Mouse (Mus musculus): Measurements from ENCODE around the gene Tns2. TPM values are rescaled to one million over a fixed set of nuclear protein-coding genes. Genes with fewer than 3 reads are reported as not detected.

Tns2 gene
- polyA plus RNA-seq, 1 experiment from 2014 or later = 14.9 TPM

- 80% methylated on average over 8 of the region's 8 CpGs for WGBS
- no peaks in the 10 kb centered on the region for H3K9me3 ChIP-seq
- DNase-seq (ENCODE audit: low spot score) = no peak
- H3K36me3 ChIP-seq (replicated peaks) = peaks cover 68% of the 10 kb centered on the region
- H3K27me3 ChIP-seq (replicated peaks; ENCODE audit: low read depth, poor library complexity, severe bottlenecking) = peaks cover 15% of the 10 kb centered on the region
- H3K4me1 ChIP-seq = peaks cover 53% of the 10 kb centered on the region
- H3K4me3 ChIP-seq = no peak overlapping the region
- 0 out of 2 replicates have a peak overlapping the region, but pooled peaks have one; percentile 5 for H3K27ac ChIP-seq (replicated peaks)
Measured at GRCm38 (mm10) chr15:102097147-102097915, 2.9 kb upstream of the Tns2 start.

- Histone ChIP-seq H3K27me3 (replicated peaks; ENCODE audit: low read depth, poor library complexity, severe bottlenecking) (peaks cover 22% of the 10 kb centered on the region), H3K4me3 (no peak overlapping the region), H3K27ac (replicated peaks) (peak overlapping the region; percentile 5; the same call in 1 of the 2 replicates), H3K4me1 (peaks cover 61% of the 10 kb centered on the region), H3K36me3 (replicated peaks) (peaks cover 60% of the 10 kb centered on the region), H3K9me3 (no peaks in the 10 kb centered on the region)
- DNase-seq (ENCODE audit: low spot score) = peak; percentile 67
- 22% methylated on average over 5 of the region's 5 CpGs for whole genome bisulfite sequencing
Measured at GRCm38 (mm10) chr15:102097991-102098555, 2.1 kb upstream of the Tns2 start.

- H3K36me3 ChIP-seq (replicated peaks) = peaks cover 49% of the 10 kb centered on the region
- 35% methylated on average over 5 of the region's 5 CpGs for WGBS
- DNase-seq (ENCODE audit: low spot score) = no peak
- peak overlapping the region; percentile 62; the same call in 1 of the 2 replicates for H3K4me3 ChIP-seq
- peak overlapping the region; percentile 4; the same call in 1 of the 2 replicates for H3K27ac ChIP-seq (replicated peaks)
- H3K9me3 ChIP-seq = no peaks in the 10 kb centered on the region
- peaks cover 24% of the 10 kb centered on the region for H3K27me3 ChIP-seq (replicated peaks; ENCODE audit: low read depth, poor library complexity, severe bottlenecking)
- peaks cover 72% of the 10 kb centered on the region for H3K4me1 ChIP-seq
Measured at GRCm38 (mm10) chr15:102099260-102099659, 953 bp upstream of the Tns2 start.

GRCm38 (mm10) chr15:102099771-102100160, 447 bp upstream of the Tns2 start:
- Histone ChIP-seq H3K27me3 (replicated peaks; ENCODE audit: low read depth, poor library complexity, severe bottlenecking) (peaks cover 29% of the 10 kb centered on the region), H3K4me3 (peak overlapping the region; percentile 62), H3K4me1 (peaks cover 77% of the 10 kb centered on the region), H3K9me3 (no peaks in the 10 kb centered on the region), H3K36me3 (replicated peaks) (peaks cover 44% of the 10 kb centered on the region), H3K27ac (replicated peaks) (peak overlapping the region; percentile 94)
- no peak for DNase-seq (ENCODE audit: low spot score)
- WGBS = 19% methylated on average over 8 of the region's 8 CpGs

GRCm38 (mm10) chr15:102100996-102101671, 921 bp downstream of the Tns2 start:
- peak; percentile 50 for DNase-seq (ENCODE audit: low spot score)

GRCm38 (mm10) chr15:102101672-102102541, 1.7 kb downstream of the Tns2 start:
- H3K36me3 ChIP-seq (replicated peaks) = peaks cover 34% of the 10 kb centered on the region
- no peaks in the 10 kb centered on the region for H3K9me3 ChIP-seq
- DNase-seq (ENCODE audit: low spot score) = no peak
- 23% methylated on average over 11 of the region's 11 CpGs for WGBS
- peaks cover 51% of the 10 kb centered on the region for H3K27me3 ChIP-seq (replicated peaks; ENCODE audit: low read depth, poor library complexity, severe bottlenecking)
- peak overlapping the region; percentile 62 for H3K4me3 ChIP-seq
- H3K27ac ChIP-seq (replicated peaks) = peak overlapping the region; percentile 94
- H3K4me1 ChIP-seq = peaks cover 99% of the 10 kb centered on the region

More at GRCm38 (mm10) chr15:102100996-102101671, 921 bp downstream of the Tns2 start:
- peaks cover 41% of the 10 kb centered on the region for H3K36me3 ChIP-seq (replicated peaks)
- H3K9me3 ChIP-seq = no peaks in the 10 kb centered on the region
- WGBS = 21% methylated on average over 10 of the region's 10 CpGs
- peak overlapping the region; percentile 94 for H3K27ac ChIP-seq (replicated peaks)
- peak overlapping the region; percentile 62 for H3K4me3 ChIP-seq
- peaks cover 43% of the 10 kb centered on the region for H3K27me3 ChIP-seq (replicated peaks; ENCODE audit: low read depth, poor library complexity, severe bottlenecking)
- peaks cover 91% of the 10 kb centered on the region for H3K4me1 ChIP-seq

GRCm38 (mm10) chr15:102102548-102103121, 2.4 kb downstream of the Tns2 start:
- DNase-seq (ENCODE audit: low spot score) = peak; percentile 73
- peaks cover 58% of the 10 kb centered on the region for H3K27me3 ChIP-seq (replicated peaks; ENCODE audit: low read depth, poor library complexity, severe bottlenecking)
- peak overlapping the region; percentile 94 for H3K27ac ChIP-seq (replicated peaks)
- peaks cover 30% of the 10 kb centered on the region for H3K36me3 ChIP-seq (replicated peaks)
- no peaks in the 10 kb centered on the region for H3K9me3 ChIP-seq
- H3K4me3 ChIP-seq = peak overlapping the region; percentile 62
- peaks cover 100% of the 10 kb centered on the region for H3K4me1 ChIP-seq
- WGBS = 4% methylated on average over 6 of the region's 6 CpGs

- peak; percentile 58 for DNase-seq (ENCODE audit: low spot score)
- peak overlapping the region; percentile 62 for H3K4me3 ChIP-seq
- H3K4me1 ChIP-seq = peaks cover 100% of the 10 kb centered on the region
- no peaks in the 10 kb centered on the region for H3K9me3 ChIP-seq
- peaks cover 66% of the 10 kb centered on the region for H3K27me3 ChIP-seq (replicated peaks; ENCODE audit: low read depth, poor library complexity, severe bottlenecking)
- peak overlapping the region; percentile 94 for H3K27ac ChIP-seq (replicated peaks)
- 2% methylated on average over 14 of the region's 14 CpGs for WGBS
- peaks cover 23% of the 10 kb centered on the region for H3K36me3 ChIP-seq (replicated peaks)
Measured at GRCm38 (mm10) chr15:102103371-102103946, 3.2 kb downstream of the Tns2 start.

- WGBS = 10% methylated on average over 12 of the region's 12 CpGs
- peak overlapping the region; percentile 94 for H3K27ac ChIP-seq (replicated peaks)
- H3K4me1 ChIP-seq = peaks cover 100% of the 10 kb centered on the region
- peaks cover 69% of the 10 kb centered on the region for H3K27me3 ChIP-seq (replicated peaks; ENCODE audit: low read depth, poor library complexity, severe bottlenecking)
- no peaks in the 10 kb centered on the region for H3K9me3 ChIP-seq
- H3K36me3 ChIP-seq (replicated peaks) = peaks cover 23% of the 10 kb centered on the region
- peak; percentile 69 for DNase-seq (ENCODE audit: low spot score)
- H3K4me3 ChIP-seq = peak overlapping the region; percentile 62
Measured at GRCm38 (mm10) chr15:102103947-102104555, 3.8 kb downstream of the Tns2 start.

- no peak overlapping the region for H3K27ac ChIP-seq (replicated peaks)
- H3K4me1 ChIP-seq = peaks cover 92% of the 10 kb centered on the region
- no peaks in the 10 kb centered on the region for H3K9me3 ChIP-seq
- peaks cover 34% of the 10 kb centered on the region for H3K36me3 ChIP-seq (replicated peaks)
- WGBS = 60% methylated on average over 5 of the region's 5 CpGs
- peaks cover 69% of the 10 kb centered on the region for H3K27me3 ChIP-seq (replicated peaks; ENCODE audit: low read depth, poor library complexity, severe bottlenecking)
- no peak for DNase-seq (ENCODE audit: low spot score)
- H3K4me3 ChIP-seq = 0 out of 2 replicates have a peak overlapping the region, but pooled peaks have one; percentile 13
Measured at GRCm38 (mm10) chr15:102105360-102105759, 5.1 kb downstream of the Tns2 start.

All from embryonic facial prominence, embryonic 10.5 days (tissue).